Mouse (Mus musculus) NIH3T3 (cell line): ENCODE measurements at regions not wholly inside any gene's neighbourhood (a gene's known extent, or its start where the extent isn't known, plus 50 kb on each side); places are given as distances from the start of the nearest gene placed in this dataset.
A peak's percentile ranks its signal among the peaks of the same experiment; 100 is the strongest.

Experiments used
- DNase-seq: peaks from one replicate; pipeline ENCODE4 v3.0.0-alpha.2; 2012; ENCODE audit warnings: low read depth

- DNase-seq = no peak
Observed at GRCm38 (mm10) chr15:97188545-97188944, 58.4 kb upstream of the Pced1b start.

DNA sequence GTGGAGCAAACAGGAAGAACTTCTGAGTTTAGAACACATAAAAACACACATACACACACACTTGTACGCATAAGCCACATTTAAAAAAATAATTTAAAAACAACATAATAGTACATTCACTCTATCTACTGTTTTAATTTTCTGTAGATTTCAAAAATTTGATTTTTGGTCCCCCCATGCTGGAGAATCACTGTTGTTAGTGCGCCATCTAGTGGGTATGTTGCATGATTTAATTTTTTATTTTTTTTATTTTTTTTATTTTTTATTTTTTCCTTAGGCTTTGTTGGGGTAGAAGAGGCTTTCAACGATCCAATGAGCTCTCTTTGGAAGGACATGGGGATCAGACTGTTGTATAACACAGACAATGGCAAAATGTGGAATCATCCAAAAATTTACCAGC lies 59.1 kb upstream of the Pced1b start:
- peak; percentile 67 for DNase-seq

DNA sequence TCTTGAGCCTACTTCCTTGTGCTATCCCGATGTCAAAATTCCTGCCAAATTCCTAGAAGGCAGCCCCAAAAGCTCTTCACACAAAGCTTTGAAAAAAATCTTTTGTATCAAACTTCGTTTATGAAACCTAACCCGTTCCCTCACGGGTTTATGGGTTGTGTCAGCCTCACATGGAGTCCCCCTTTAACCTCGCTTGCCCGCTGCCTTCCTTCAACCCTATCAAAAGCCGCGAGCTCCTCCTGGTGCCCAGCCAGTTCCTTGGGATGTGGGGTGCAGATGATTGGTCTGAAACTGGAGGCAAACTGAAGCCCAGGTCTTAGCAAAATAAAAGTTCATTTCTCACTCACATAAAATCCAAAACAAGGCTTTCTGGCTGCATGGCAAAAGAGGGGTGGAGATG lies 60.9 kb upstream of the Pced1b start:
- DNase-seq = peak; percentile 74

DNA sequence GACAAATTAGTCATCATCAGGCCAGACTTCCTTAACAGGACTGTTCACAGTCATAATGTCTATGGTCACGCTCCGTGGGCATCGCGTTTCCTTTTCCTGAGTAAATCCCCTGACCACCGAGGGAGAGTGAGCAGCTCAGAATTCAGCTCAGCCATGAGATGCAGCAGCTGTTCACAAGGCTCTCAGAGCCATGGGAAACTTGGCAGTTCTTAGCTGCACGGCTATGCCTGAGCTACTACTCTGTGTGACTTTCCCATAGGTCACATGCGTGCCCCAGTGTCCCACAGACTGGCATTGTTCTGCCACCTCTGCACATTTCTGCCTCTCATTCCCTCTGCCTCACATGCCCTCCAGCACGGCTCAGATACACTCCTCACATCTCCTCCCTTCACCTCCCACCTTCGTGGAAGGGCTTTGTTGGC lies 64.3 kb upstream of the Pced1b start:
- DNase-seq = no peak

- DNase-seq = peak; percentile 35
Observed at GRCm38 (mm10) chr15:97180970-97181669, 65.8 kb upstream of the Pced1b start.

DNA sequence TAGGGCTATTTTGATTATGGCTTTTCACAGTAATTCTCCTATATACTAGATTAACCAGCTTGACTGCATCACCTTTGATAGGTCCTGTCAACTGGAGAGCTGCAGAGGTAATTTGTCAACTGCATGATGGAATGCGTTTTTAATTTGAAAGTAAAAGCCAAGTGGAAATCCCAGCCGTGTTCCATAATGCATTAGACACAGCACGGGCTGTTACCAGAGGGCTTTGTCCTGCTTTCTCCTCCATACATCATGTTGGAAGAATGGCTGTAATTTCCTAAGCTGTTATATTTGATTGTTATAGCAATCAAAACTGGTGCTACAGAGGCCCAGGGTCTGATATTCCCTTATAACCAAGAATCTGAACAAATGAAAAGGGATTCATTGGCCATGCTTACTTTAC lies 68.6 kb upstream of the Pced1b start:
- DNase-seq = no peak

DNA sequence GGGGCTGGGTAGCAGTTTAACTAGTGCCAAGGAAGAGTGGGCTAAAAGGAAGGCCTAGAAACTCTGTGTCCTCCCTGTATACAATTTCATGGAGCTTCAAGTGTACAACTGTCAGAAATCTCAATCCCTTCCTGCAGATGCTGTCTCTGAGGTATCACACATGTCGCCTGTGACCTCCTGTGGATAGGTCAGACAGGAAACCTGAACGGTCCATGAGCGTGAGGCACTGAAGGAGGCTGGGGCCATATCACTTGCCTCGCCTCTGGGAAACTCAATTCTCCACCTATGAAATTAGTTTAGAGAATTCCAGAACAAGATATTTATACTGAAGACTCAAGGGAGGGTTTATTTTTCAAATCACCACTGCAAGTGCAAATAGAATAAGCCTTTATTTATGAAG lies 69.1 kb upstream of the Pced1b start:
- no peak for DNase-seq

DNA sequence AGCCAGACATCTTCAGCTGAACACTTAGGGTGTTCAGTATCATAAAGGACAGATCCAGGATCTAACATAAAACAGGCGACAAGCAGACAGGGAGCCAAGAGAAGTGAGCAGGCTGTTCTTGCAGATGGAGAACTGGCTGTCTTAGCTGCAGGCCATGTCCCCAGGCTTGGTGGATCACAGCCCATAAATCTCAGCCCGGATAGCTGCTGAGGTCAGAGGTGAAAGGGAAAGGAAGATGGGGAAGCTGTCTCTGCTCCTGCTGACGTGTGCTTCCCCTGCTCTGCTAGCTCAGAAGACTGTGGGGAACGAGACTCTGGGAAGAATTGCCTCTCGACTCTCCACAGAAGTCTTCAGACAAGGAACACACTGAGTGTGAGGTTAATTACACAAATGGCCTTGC lies 71.9 kb upstream of the Pced1b start:
- DNase-seq = no peak

- DNase-seq = no peak
Observed at GRCm38 (mm10) chr15:97173233-97173632, 73.7 kb upstream of the Pced1b start.

DNA sequence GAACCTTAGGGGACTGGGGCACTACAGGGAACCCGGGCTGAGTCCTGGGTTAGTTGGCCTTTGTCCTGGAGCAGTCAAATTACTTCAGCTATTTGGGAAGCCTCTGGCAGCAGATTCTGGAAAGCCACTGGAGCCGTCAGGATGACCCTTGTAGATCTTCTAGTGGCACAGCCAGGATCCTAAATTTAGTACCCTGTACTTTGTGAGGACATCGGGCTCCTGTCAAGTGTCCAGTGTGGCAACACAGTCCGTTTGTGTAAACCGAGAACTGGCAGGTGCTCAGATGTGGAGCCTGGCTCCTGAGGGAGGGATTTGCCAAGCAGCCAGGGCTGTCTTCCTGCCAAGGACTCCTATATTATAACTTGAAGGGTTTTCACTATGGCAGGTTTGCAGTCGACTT lies 76.8 kb upstream of the Pced1b start:
- no peak for DNase-seq

DNA sequence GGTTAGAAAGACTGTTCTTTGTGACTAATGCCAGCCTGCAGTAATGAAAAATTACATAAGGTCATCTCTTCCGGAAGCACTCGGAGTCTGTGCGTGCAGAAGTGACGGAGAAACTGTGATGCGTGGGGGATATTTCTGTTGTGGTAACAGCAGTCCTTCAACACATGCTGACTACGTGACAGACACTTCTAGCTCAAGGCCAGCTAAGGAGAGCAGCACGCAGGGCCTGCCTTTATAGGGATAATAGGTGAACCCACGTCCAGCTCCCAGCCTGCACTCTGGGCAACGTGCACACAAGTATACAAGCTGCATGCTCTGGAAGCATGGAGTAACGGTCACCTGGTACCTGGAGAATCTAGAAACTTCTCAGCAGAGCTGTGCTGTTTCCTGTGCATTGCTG lies 77.5 kb upstream of the Pced1b start:
- DNase-seq = no peak

- no peak for DNase-seq
Observed at GRCm38 (mm10) chr15:97167116-97167515, 79.8 kb upstream of the Pced1b start.

DNA sequence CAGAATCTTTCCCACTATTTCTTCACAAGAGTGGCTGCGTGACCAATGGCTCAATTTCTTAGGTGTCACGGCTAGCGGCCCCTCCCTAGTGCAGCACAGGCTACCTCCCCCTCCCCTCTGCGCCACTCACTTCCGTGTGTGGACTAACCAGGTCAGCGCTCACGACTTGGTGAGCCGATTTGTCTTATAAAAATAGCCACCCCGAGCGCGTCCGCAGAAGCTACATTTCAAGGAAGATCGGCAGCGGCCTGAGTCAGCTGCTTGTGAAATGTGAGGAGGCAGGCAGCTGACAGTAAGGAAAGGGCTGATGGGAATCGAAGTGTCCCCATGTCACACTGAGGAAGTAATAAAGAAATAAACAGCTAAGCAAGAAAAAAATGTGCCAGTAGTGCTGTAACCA lies 82.3 kb upstream of the Pced1b start:
- no peak for DNase-seq

DNA sequence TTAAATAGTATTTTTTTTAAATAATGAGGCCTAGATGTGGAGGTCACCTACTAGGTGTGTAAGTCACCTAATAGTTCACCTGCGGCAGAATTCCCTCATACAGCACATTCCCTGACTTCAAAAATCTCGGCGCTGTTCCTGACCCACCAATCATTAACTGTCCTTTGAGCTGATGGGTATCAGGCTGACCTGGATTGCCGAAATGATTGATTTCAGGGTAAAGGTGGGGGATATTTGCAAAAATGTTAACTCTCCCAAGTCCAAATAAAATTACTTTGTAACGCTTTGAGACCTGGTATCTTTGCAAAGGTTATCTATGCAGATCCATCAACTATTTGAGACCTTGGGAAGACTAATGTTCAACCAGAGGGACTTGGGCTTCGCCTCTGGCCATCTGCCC lies 82.9 kb upstream of the Pced1b start:
- no peak for DNase-seq

- DNase-seq = no peak
Observed at GRCm38 (mm10) chr15:97163090-97163489, 83.8 kb upstream of the Pced1b start.

- DNase-seq = no peak
Observed at GRCm38 (mm10) chr15:97162305-97162704, 84.6 kb upstream of the Pced1b start.

DNA sequence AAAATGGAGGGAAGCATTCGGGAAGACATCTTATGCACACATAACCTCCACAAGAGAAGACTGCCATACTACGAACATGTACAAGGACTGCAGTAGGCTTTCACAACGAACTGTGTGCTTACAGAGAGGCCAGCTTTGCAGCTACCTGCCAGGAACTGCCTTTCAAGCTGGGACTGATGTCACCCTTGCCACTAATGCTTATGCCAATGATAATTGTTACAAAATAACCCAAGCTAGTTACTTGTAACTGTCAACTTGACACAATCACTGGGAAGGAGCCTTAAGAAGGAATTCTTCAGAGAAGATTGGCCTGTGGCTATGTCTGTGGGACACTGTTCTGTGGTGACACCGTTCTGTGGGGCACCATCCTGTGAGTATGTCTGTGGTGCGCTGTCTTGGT lies 85.4 kb upstream of the Pced1b start:
- no peak for DNase-seq

DNA sequence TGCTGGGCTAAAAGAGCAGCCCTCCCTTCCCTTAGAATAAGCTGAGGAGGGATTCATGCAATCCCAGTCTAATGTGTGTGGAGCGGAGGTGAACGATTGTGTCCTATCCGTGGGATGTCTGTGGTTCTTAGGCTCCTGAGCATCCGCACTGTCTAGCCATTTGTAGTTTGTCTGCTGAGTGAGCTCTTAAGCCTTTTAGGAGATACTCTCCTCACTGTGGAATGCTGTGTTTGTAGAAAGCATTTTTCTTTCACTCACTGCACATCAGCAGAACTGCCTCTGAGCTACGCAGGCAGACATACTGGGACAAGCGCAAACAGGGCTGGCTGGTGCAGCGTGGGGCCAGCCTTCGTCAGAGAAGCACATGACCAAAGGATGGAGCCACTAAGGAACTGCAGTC lies 94.6 kb upstream of the Pced1b start:
- DNase-seq = no peak

GRCm38 (mm10) chr15:97151793-97152192 lies 95.1 kb upstream of the Pced1b start:
- no peak for DNase-seq

DNA sequence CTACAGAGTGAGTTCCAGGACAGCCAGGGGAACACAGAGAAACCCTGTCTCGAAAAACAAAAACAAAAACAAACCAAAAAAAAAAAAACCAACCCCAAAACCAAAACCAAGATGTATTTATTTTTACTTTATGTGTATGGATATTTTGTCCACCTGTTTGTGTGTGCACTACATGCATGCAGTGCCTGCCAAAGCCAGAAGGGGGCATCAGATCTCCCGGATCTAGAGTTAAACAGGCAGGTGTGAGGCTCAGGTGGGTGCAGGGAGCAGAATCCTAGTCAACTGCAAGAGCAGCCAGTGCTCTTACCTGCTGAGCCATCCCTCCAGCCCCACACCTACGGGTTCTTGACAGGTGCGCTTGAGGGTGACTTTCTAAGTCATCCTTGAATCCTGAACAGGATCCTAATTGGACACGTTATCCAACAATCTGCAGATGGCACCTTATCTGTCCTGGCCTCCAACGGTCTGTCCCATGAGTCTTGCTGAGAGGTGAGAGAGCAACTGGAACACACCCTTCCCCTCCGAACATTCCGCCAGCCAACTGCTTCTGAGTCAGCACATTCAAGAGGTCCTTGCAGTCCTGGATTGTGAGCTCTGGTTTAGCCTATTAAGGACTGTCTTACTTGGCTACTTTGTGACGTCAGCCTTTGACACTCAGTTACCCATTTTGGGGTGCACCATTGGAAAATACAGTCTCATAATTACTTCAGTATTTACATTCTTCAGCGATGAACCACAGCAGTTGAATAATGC lies 95.4 kb upstream of the Slc38a4 start:
- DNase-seq = no peak

- no peak for DNase-seq
Observed at GRCm38 (mm10) chr15:97141958-97142357, 86.2 kb upstream of the Slc38a4 start.

- peak; percentile 63 for DNase-seq
Observed at GRCm38 (mm10) chr15:97138265-97138664, 82.5 kb upstream of the Slc38a4 start.

DNA sequence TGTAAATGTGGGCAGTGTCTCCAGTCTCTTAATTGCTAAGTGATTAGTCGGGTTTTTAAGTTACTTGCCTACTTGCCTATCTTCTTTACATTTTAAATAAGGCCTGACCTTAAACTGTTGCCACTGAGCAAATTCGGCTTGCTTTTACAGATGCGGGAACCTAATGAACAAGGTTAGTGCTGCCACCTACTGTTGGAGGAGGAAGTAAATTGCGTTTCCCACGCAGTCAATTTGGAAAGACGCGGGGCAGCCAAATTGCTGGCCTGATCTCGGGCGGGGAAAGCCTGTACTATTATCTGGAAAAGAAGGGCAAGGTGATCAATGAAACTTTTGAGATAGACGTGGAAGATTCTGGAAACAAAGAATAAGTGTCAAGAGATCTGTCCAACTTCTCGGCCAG lies 79.5 kb upstream of the Slc38a4 start:
- DNase-seq = peak; percentile 92

DNA sequence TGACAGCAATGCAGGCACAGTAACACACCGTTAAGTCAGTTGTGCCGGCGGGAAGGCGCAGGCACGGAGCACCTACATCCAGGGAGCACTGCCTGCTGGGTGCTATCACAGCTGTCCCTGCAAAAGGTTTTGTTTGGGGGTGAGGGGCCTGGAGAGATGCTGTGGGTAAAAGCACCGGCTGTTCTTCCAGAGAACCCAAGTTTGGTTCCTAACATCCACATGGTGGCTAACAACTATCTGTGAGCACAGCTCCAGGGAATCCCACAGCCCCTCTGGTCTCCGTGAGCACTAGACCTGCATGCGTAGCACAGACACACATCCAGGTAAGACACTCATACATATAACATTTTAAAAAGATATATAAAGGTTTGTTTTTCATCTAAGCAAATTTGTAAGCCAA lies 72.0 kb upstream of the Slc38a4 start:
- DNase-seq = no peak
